Mouse (Mus musculus): Measurements from ENCODE around the gene Fars2.
A peak's percentile ranks its signal among the peaks of the same experiment; 100 is the strongest.

Fars2 gene

GRCm38 (mm10) chr13:36720297-36721017 lies 603.2 kb downstream of the Fars2 start:
- no peak for DNase-seq

GRCm38 (mm10) chr13:36722309-36722708 lies 605.1 kb downstream of the Fars2 start:
- DNase-seq, result no peak

GRCm38 (mm10) chr13:36723726-36724300 lies 606.6 kb downstream of the Fars2 start:
- no peak for DNase-seq

- DNase-seq, result no peak
These were observed 607.6 kb downstream of the Fars2 start for GRCm38 (mm10) chr13:36724533-36725470.

GRCm38 (mm10) chr13:36725881-36726280 lies 608.7 kb downstream of the Fars2 start:
- DNase-seq, result no peak

- no peak for DNase-seq
These were observed 609.3 kb downstream of the Fars2 start for GRCm38 (mm10) chr13:36726551-36726950.

GRCm38 (mm10) chr13:36726951-36727778 lies 610.0 kb downstream of the Fars2 start:
- DNase-seq, result no peak

GRCm38 (mm10) chr13:36727779-36728470 lies 610.7 kb downstream of the Fars2 start:
- DNase-seq, result no peak

- DNase-seq, result no peak
These were observed 611.3 kb downstream of the Fars2 start for GRCm38 (mm10) chr13:36728509-36728908.

- no peak for DNase-seq
These were observed 612.6 kb downstream of the Fars2 start for GRCm38 (mm10) chr13:36729731-36730340.

- no peak for DNase-seq
These were observed 613.1 kb downstream of the Fars2 start for GRCm38 (mm10) chr13:36730341-36730761.

- peak; percentile 33 for DNase-seq
These were observed 614.1 kb downstream of the Fars2 start for GRCm38 (mm10) chr13:36731016-36731930.

- no peak for DNase-seq
These were observed 614.8 kb downstream of the Fars2 start for GRCm38 (mm10) chr13:36731931-36732461.

GRCm38 (mm10) chr13:36732891-36733490 lies 615.8 kb downstream of the Fars2 start:
- no peak for DNase-seq

GRCm38 (mm10) chr13:36733566-36733965 lies 616.4 kb downstream of the Fars2 start:
- DNase-seq, result no peak

GRCm38 (mm10) chr13:36733989-36734690 lies 616.9 kb downstream of the Fars2 start:
- DNase-seq, result no peak

- DNase-seq, result no peak
These were observed 617.7 kb downstream of the Fars2 start, which contains the start of gene Nrn1 for GRCm38 (mm10) chr13:36734731-36735571. TSS of gene Nrn1 (minus strand) at chr13:36735131.

Data from kidney, postnatal 14 days (tissue).